In genomic region chr8:64318524-64319219, GRCm38 (mm10) we compare ENCODE assay signal across 9 mouse cellular contexts.
DNase-seq lines count a peak whose midpoint lies in the region; TF ChIP-seq lines count a peak whose summit lies in the region.
"Had no signal": no experiment of that assay in that cellular context is flagged by ENCODE, and none has a peak within 500 bp of the region (broad histone marks: within the 10 kb centered on the region; RNA-seq: fewer than 3 reads in every experiment).

No protein-coding gene starts in this region.

- peaks cover 11% of the 10 kb centered on the region for H3K4me1 ChIP-seq in limb, embryonic 10.5 days

- DNase-seq in cerebellum, adult 9-11 months = peak; percentile 17
- no peak for DNase-seq in cerebellum, adult 11 months
- peak; percentile 7 for DNase-seq in left cerebral cortex, postnatal 4 days
- no peak for DNase-seq in left cerebral cortex, adult 2 months (ENCODE audit: extremely low spot score in 1 of 2, low spot score in 2 of 2)
- DNase-seq in limb, embryonic 10.5 days (ENCODE audit: low spot score) = peak; percentile 40
- DNase-seq in skeletal muscle tissue, adult 2 months (ENCODE audit: low read depth, low spot score) = peak; percentile 43
- no peak for DNase-seq in natural killer cell, adult 2 months (ENCODE audit: low spot score in 2 of 2)
- no peak for DNase-seq in thymus, adult 18-20 months
- DNase-seq: midbrain, embryonic 14.5 days had no signal

- no peak for TF ChIP-seq CTCF in left cerebral cortex, adult 2 months (IDR thresholded peaks at IDR 0.05)

- WGBS in limb, embryonic 10.5 days = 52% methylated on average over 10 of the region's 10 CpGs

- no peak overlapping the region for H3K4me3 ChIP-seq in left cerebral cortex, adult 2 months
- H3K4me3 ChIP-seq in limb, embryonic 10.5 days = 0 out of 2 replicates have a peak overlapping the region, but pooled peaks have one; percentile 2

- H3K36me3 ChIP-seq in limb, embryonic 10.5 days = no peaks in the 10 kb centered on the region

- no peak overlapping the region for H3K27ac ChIP-seq in left cerebral cortex, adult 2 months
- H3K27ac ChIP-seq in limb, embryonic 10.5 days = peak overlapping the region; percentile 67

- intact Hi-C loops in left cerebral cortex, postnatal 4 days (cut with DNase I) = no loop called here
- intact Hi-C loops in left cerebral cortex, adult 2 months (cut with DNase I) = no loop called here

- H3K27me3 ChIP-seq in limb, embryonic 10.5 days (ENCODE audit: low read depth, poor library complexity, severe bottlenecking) = no peaks in the 10 kb centered on the region

- H3K9me3 ChIP-seq in limb, embryonic 10.5 days (replicated peaks) = no peaks in the 10 kb centered on the region

Comparison
In these comparisons a context has a peak if more than half of its experiments do, and no peak if none do; other contexts are left out.
1. DNase-seq: peak in cerebellum, adult 9-11 months (single experiment), left cerebral cortex, postnatal 4 days (single experiment), limb, embryonic 10.5 days (single experiment) and skeletal muscle tissue, adult 2 months (single experiment); none in cerebellum, adult 11 months (single experiment), left cerebral cortex, adult 2 months (0 of 2), natural killer cell, adult 2 months (0 of 2) and thymus, adult 18-20 months (0 of 2).